Mouse (Mus musculus) ovary, adult 2 months (tissue): ENCODE measurements around the gene Bicc1. TPM values are rescaled to one million over a fixed set of nuclear protein-coding genes. Genes with fewer than 3 reads are reported as not detected.

ENCODE experiments used
- polyA plus RNA-seq: library from polyadenylated mRNA; depleted of rRNA; stranded (reverse); fragments of >200 nt; gene quantifications from 2 replicates; pipeline ENCODE4 v1.2.3, GENCODE M21; 2012; rRNA removed

The Bicc1 gene
- polyA plus RNA-seq = 28.7 and 37.5 TPM in 2 replicates

GRCm38 (mm10) chr10:71159676-71160235 lies at the start of gene Bicc1:
Gene Bicc1 (minus strand): TSS chr10:71159700.

Other genes starting within 250 kb of the Bicc1 start
- 5.5 and 7.2 TPM in 2 replicates for gene Tfam, start 78.6 kb upstream of the Bicc1 start, polyA plus RNA-seq
- gene Ube2d1, start 125.6 kb upstream of the Bicc1 start, polyA plus RNA-seq = 41.2 and 41.3 TPM in 2 replicates
- gene Cisd1, start 185.3 kb upstream of the Bicc1 start, polyA plus RNA-seq = 39.4 and 56.7 TPM in 2 replicates
- 9.3 and 9.7 TPM in 2 replicates for gene Ipmk, start 188.1 kb upstream of the Bicc1 start, polyA plus RNA-seq